15 mouse cellular contexts compared by ENCODE assay signal in genomic region chr2:52670733-52671132, GRCm38 (mm10). TPM values are rescaled to one million over a fixed set of nuclear protein-coding genes. Genes with fewer than 3 reads are reported as not detected.
DNase-seq lines count a peak whose midpoint lies in the region; ATAC-seq lines count a peak whose summit lies in the region.
"Had no signal": no experiment of that assay in that cellular context is flagged by ENCODE, and none has a peak within 500 bp of the region (broad histone marks: within the 10 kb centered on the region; RNA-seq: fewer than 3 reads in every experiment).

No protein-coding gene starts in this region.

- DNase-seq in brain, adult 2 months (ENCODE audit: low read depth, low spot score): peak; percentile 91
- DNase-seq in cerebellum, adult 11-12 months: peak; percentile 67
- DNase-seq in cerebellum, postnatal 36 days: peak; percentile 44 to 55
- peak; percentile 61 to 81 for DNase-seq in left cerebral cortex, postnatal 36 days (ENCODE audit: low spot score in 2 of 2)
- DNase-seq in testis, postnatal 10 days (ENCODE audit: low spot score): no peak
- no peak for DNase-seq in thymus, adult 18-20 months
- DNase-seq: gastrocnemius, postnatal 25 days; kidney, adult 9 months; lung, postnatal 10 days had no signal

- intact Hi-C loops in left cerebral cortex, postnatal 36 days (cut with DNase I): no loop called here

- no peaks in the 10 kb centered on the region for H3K9me3 ChIP-seq in neural tube, embryonic 15.5 days (replicated peaks)
- H3K9me3 ChIP-seq: G1E; limb, embryonic 13.5 days; liver, embryonic 15.5 days had no signal

- no peak for ATAC-seq in neural tube, embryonic 15.5 days (ENCODE audit: low FRiP score)
- ATAC-seq in monocyte, adult 5-6 weeks (replicated peaks; ENCODE audit: insufficient number of reproducible peaks, low FRiP score, low TSS enrichment, poor library complexity, severe bottlenecking): no peak
- ATAC-seq: forebrain, embryonic 16.5 days had no signal

- 92% methylated on average over 5 of the region's 5 CpGs for WGBS in neural tube, embryonic 15.5 days

- H3K4me1 ChIP-seq in neural tube, embryonic 15.5 days: peaks cover 12% of the 10 kb centered on the region

- H3K4me2 ChIP-seq in neural tube, embryonic 15.5 days: no peak overlapping the region
- H3K4me2 ChIP-seq: limb, embryonic 13.5 days; liver, embryonic 15.5 days had no signal

- H3K4me3 ChIP-seq in neural tube, embryonic 15.5 days (replicated peaks): no peak overlapping the region
- H3K4me3 ChIP-seq: limb, embryonic 13.5 days; liver, embryonic 15.5 days had no signal

- H3K27ac ChIP-seq in neural tube, embryonic 15.5 days (replicated peaks): no peak overlapping the region
- H3K27ac ChIP-seq: limb, embryonic 13.5 days; liver, embryonic 15.5 days had no signal

- H3K27me3 ChIP-seq in neural tube, embryonic 15.5 days (replicated peaks): peaks cover 13% of the 10 kb centered on the region; the same call in 1 of the 2 replicates

- no peak overlapping the region for H3K9ac ChIP-seq in neural tube, embryonic 15.5 days (replicated peaks)
- H3K9ac ChIP-seq: limb, embryonic 13.5 days; liver, embryonic 15.5 days had no signal

- H3K36me3 ChIP-seq in neural tube, embryonic 15.5 days: no peaks in the 10 kb centered on the region
- H3K36me3 ChIP-seq: G1E; limb, embryonic 13.5 days; liver, embryonic 15.5 days had no signal

RNA-seq across cellular contexts. Expression of gene Cacnb4, which starts 5.9 kb away (rescaled TPM):
- total RNA-seq in left cerebral cortex, postnatal 36 days (2021): 100 to 1,000 TPM; 166 to 195 TPM
- 13.1 and 14.7 TPM in 2 replicates for polyA plus RNA-seq in neural tube, embryonic 15.5 days (2015; fragmentation: Nextera tagmentation; extraction: Ambion mirVana)
- 0.11 to 0.19 TPM in 2 of 3 replicates, not detected in the other for total RNA-seq in monocyte, adult 5-6 weeks (2017)

Comparison
In these comparisons a context has a peak if more than half of its experiments do, and no peak if none do; other contexts are left out.
1. DNase-seq: peak in brain, adult 2 months (single experiment), cerebellum, adult 11-12 months (single experiment), cerebellum, postnatal 36 days (2 of 2) and left cerebral cortex, postnatal 36 days (2 of 2); none in testis, postnatal 10 days (single experiment) and thymus, adult 18-20 months (0 of 2).
2. RNA of gene Cacnb4, which starts 5.9 kb away (total RNA-seq): 166 to 195 TPM in left cerebral cortex, postnatal 36 days; 0.11 to 0.19 TPM in monocyte, adult 5-6 weeks; every median in the first group is over 100 times any median in the second.